ENCODE assay signal across 9 mouse cellular contexts in the genomic region with DNA sequence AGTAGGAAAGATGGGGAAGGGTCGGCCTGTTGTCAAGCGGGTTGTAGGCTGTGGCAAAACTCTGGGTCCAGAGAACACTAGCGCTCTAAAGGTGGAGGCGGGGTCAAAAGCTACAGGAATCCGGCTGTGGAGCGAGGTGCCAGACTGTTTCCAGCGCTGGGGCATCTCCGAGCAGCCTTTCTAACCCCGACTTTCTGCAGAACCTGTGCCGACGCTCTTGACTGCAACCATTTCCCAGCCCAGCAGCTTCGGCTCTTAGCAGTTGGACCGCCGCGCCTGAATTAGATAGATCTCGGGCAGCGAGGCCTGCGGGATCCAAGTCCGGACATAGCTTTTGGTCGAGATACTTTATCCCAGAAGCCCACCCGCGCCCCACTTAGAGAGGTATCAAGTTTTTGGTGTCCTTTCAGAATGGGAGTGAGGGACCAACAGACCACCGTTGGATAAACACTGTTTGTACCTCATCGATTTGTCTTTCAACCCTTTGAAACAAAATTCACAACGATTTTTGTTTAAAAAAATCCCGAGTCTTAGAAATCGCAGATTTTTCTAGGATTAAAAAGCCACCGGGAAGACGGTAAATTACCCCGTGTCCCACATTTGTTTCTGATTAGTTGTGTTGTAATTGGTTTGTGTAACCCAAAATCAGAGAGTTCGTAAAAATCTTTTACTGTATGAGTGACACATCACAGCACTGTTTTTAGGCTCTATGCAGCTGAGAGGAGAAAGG. TPM values are rescaled to one million over a fixed set of nuclear protein-coding genes. Genes with fewer than 3 reads are reported as not detected.
DNase-seq lines count a peak whose midpoint lies in the region; ATAC-seq and TF ChIP-seq lines count a peak whose summit lies in the region.
"Had no signal": no experiment of that assay in that cellular context is flagged by ENCODE, and none has a peak within 500 bp of the region (broad histone marks: within the 10 kb centered on the region; RNA-seq: fewer than 3 reads in every experiment).

No protein-coding gene starts in this region.

- peaks cover 20% of the 10 kb centered on the region for H3K4me1 ChIP-seq in liver, embryonic 12.5 days
- H3K4me1 ChIP-seq in liver, postnatal 0 days (ENCODE audit: insufficient read depth): peaks cover 27% of the 10 kb centered on the region
- peaks cover 16% of the 10 kb centered on the region; the same call in 1 of the 2 replicates for H3K4me1 ChIP-seq in embryonic facial prominence, embryonic 12.5 days
- peaks cover 26% of the 10 kb centered on the region for H3K4me1 ChIP-seq in hindbrain, embryonic 15.5 days (replicated peaks)
- H3K4me1 ChIP-seq in midbrain, embryonic 14.5 days (ENCODE audit: control insufficient read depth, insufficient read depth, low read length): peaks cover 9% of the 10 kb centered on the region

- TF ChIP-seq CTCF in liver, postnatal 0 days (IDR thresholded peaks at IDR 0.05; ENCODE audit: low read depth): no peak

- peak overlapping the region; percentile 49; the same call in 1 of the 2 replicates for H3K4me3 ChIP-seq in liver, embryonic 12.5 days
- no peak overlapping the region for H3K4me3 ChIP-seq in liver, postnatal 0 days (ENCODE audit: low read depth, low read length)
- peak overlapping the region; percentile 42 for H3K4me3 ChIP-seq in embryonic facial prominence, embryonic 12.5 days
- no peak overlapping the region for H3K4me3 ChIP-seq in hindbrain, embryonic 15.5 days
- peak overlapping the region; percentile 36 for H3K4me3 ChIP-seq in midbrain, embryonic 14.5 days (replicated peaks; ENCODE audit: low read depth, low read length)

- H3K4me2 ChIP-seq in liver, embryonic 12.5 days: peak overlapping the region; percentile 69
- H3K4me2 ChIP-seq in liver, postnatal 0 days (ENCODE audit: low read depth, low read length): no peak overlapping the region
- H3K4me2 ChIP-seq in embryonic facial prominence, embryonic 12.5 days (replicated peaks): peak overlapping the region; percentile 65
- peak overlapping the region; percentile 63; the same call in 1 of the 2 replicates for H3K4me2 ChIP-seq in hindbrain, embryonic 15.5 days
- H3K4me2 ChIP-seq in midbrain, embryonic 14.5 days (ENCODE audit: low read length): peak overlapping the region; percentile 59

- no peak for TF ChIP-seq EP300 in liver, postnatal 0 days (IDR thresholded peaks at IDR 0.05; ENCODE audit: low read depth)

- H3K27ac ChIP-seq in liver, embryonic 12.5 days: no peak overlapping the region
- H3K27ac ChIP-seq in liver, postnatal 0 days (ENCODE audit: low read depth): no peak overlapping the region
- H3K27ac ChIP-seq in embryonic facial prominence, embryonic 12.5 days: no peak overlapping the region
- no peak overlapping the region for H3K27ac ChIP-seq in hindbrain, embryonic 15.5 days (replicated peaks)
- H3K27ac ChIP-seq in midbrain, embryonic 14.5 days (replicated peaks; ENCODE audit: low read depth, low read length): no peak overlapping the region

- 3% methylated on average over 31 of the region's 31 CpGs for WGBS in liver, embryonic 12.5 days (ENCODE audit: insufficient replicate concordance)
- 3% methylated on average over 31 of the region's 31 CpGs for WGBS in liver, postnatal 0 days (ENCODE audit: insufficient replicate concordance)
- under 1% methylated on average over 31 of the region's 31 CpGs for WGBS in embryonic facial prominence, embryonic 12.5 days
- 1% methylated on average over 31 of the region's 31 CpGs for WGBS in hindbrain, embryonic 15.5 days
- 2% methylated on average over 31 of the region's 31 CpGs for WGBS in midbrain, embryonic 14.5 days

- H3K27me3 ChIP-seq in liver, embryonic 12.5 days (replicated peaks): peaks cover 96% of the 10 kb centered on the region
- H3K27me3 ChIP-seq in liver, postnatal 0 days (ENCODE audit: insufficient read depth, low read length): peaks cover 82% of the 10 kb centered on the region
- peaks cover 62% of the 10 kb centered on the region for H3K27me3 ChIP-seq in embryonic facial prominence, embryonic 12.5 days
- H3K27me3 ChIP-seq in hindbrain, embryonic 15.5 days: peaks cover 62% of the 10 kb centered on the region
- peaks cover 82% of the 10 kb centered on the region for H3K27me3 ChIP-seq in midbrain, embryonic 14.5 days (ENCODE audit: control insufficient read depth, insufficient read depth, low read length)

- DNase-seq in liver, postnatal 0 days: no peak
- DNase-seq in midbrain, embryonic 14.5 days: peak; percentile 50
- DNase-seq in adrenal gland, postnatal 4 days (ENCODE audit: low spot score in 2 of 2): no peak
- DNase-seq in lung, postnatal 25 days (ENCODE audit: low spot score): no peak
- no peak for DNase-seq in gastrocnemius, postnatal 10 days

- H3K9ac ChIP-seq in liver, embryonic 12.5 days: no peak overlapping the region
- no peak overlapping the region for H3K9ac ChIP-seq in liver, postnatal 0 days (replicated peaks)
- peak overlapping the region; percentile 53; the same call in 1 of the 2 replicates for H3K9ac ChIP-seq in embryonic facial prominence, embryonic 12.5 days
- no peak overlapping the region for H3K9ac ChIP-seq in hindbrain, embryonic 15.5 days
- H3K9ac ChIP-seq in midbrain, embryonic 14.5 days (replicated peaks; ENCODE audit: low read length): no peak overlapping the region

- no peaks in the 10 kb centered on the region for H3K36me3 ChIP-seq in liver, embryonic 12.5 days
- H3K36me3 ChIP-seq in liver, postnatal 0 days (replicated peaks; ENCODE audit: insufficient read depth, low read length): no peaks in the 10 kb centered on the region
- H3K36me3 ChIP-seq in embryonic facial prominence, embryonic 12.5 days: no peaks in the 10 kb centered on the region
- H3K36me3 ChIP-seq in hindbrain, embryonic 15.5 days: no peaks in the 10 kb centered on the region
- H3K36me3 ChIP-seq in midbrain, embryonic 14.5 days (ENCODE audit: control insufficient read depth, insufficient read depth, low read length): no peaks in the 10 kb centered on the region

- no peak for ATAC-seq in liver, embryonic 12.5 days
- ATAC-seq in liver, postnatal 0 days: no peak
- ATAC-seq in embryonic facial prominence, embryonic 12.5 days (ENCODE audit: insufficient number of reproducible peaks, insufficient read depth, low FRiP score, low TSS enrichment): no peak
- ATAC-seq in hindbrain, embryonic 15.5 days (ENCODE audit: low FRiP score, low read depth): no peak
- no peak for ATAC-seq in midbrain, embryonic 14.5 days (ENCODE audit: low FRiP score, low TSS enrichment)

- H3K9me3 ChIP-seq in liver, embryonic 12.5 days (replicated peaks): no peaks in the 10 kb centered on the region
- no peaks in the 10 kb centered on the region for H3K9me3 ChIP-seq in liver, postnatal 0 days (ENCODE audit: low read length)
- no peaks in the 10 kb centered on the region for H3K9me3 ChIP-seq in embryonic facial prominence, embryonic 12.5 days
- H3K9me3 ChIP-seq in hindbrain, embryonic 15.5 days: no peaks in the 10 kb centered on the region
- no peaks in the 10 kb centered on the region for H3K9me3 ChIP-seq in midbrain, embryonic 14.5 days (ENCODE audit: control insufficient read depth, low read length)

RNA-seq across cellular contexts. Expression of gene Isl2, which starts 1.4 kb away (rescaled TPM):
- 0.50 and 1.3 TPM in 2 replicates for polyA plus RNA-seq in liver, embryonic 12.5 days (2016; fragmentation: Nextera tagmentation; extraction: Ambion mirVana)
- polyA plus RNA-seq in liver, postnatal 0 days (2015; fragmentation: Nextera tagmentation; extraction: Ambion mirVana): not detected in 2 replicates
- 20.8 and 27.8 TPM in 2 replicates for polyA plus RNA-seq in embryonic facial prominence, embryonic 12.5 days (2016; fragmentation: Nextera tagmentation; extraction: Ambion mirVana)
- polyA plus RNA-seq in hindbrain, embryonic 15.5 days (2015; fragmentation: Nextera tagmentation; extraction: Ambion mirVana): 4.2 and 6.4 TPM in 2 replicates
- 3.6 and 4.2 TPM in 2 replicates for polyA plus RNA-seq in midbrain, embryonic 14.5 days (2014; fragmentation: Nextera tagmentation; extraction: Ambion mirVana)
- total RNA-seq in adrenal gland, postnatal 4 days (2021): not detected
- not detected for total RNA-seq in gastrocnemius, postnatal 10 days (2021)
- polyA plus RNA-seq: gonadal fat pad, adult 2 months had no signal

RNA-seq across cellular contexts. Expression of gene Etfa, which starts 27.8 kb away (rescaled TPM):
- polyA plus RNA-seq in liver, embryonic 12.5 days (2016; fragmentation: Nextera tagmentation; extraction: Ambion mirVana): 164 and 175 TPM in 2 replicates
- 466 and 477 TPM in 2 replicates for polyA plus RNA-seq in liver, postnatal 0 days (2015; fragmentation: Nextera tagmentation; extraction: Ambion mirVana)
- 171 and 174 TPM in 2 replicates for polyA plus RNA-seq in embryonic facial prominence, embryonic 12.5 days (2016; fragmentation: Nextera tagmentation; extraction: Ambion mirVana)
- 98.3 and 99.8 TPM in 2 replicates for polyA plus RNA-seq in hindbrain, embryonic 15.5 days (2015; fragmentation: Nextera tagmentation; extraction: Ambion mirVana)
- 75.6 and 94.1 TPM in 2 replicates for polyA plus RNA-seq in midbrain, embryonic 14.5 days (2014; fragmentation: Nextera tagmentation; extraction: Ambion mirVana)
- 100 to 1,000 TPM; 408 to 465 TPM for total RNA-seq in adrenal gland, postnatal 4 days (2021)
- 100 to 1,000 TPM; 216 to 261 TPM for total RNA-seq in gastrocnemius, postnatal 10 days (2021)

Comparison
In these comparisons a context has a peak if more than half of its experiments do, and no peak if none do; other contexts are left out.
1. H3K4me3 ChIP-seq: peak in liver, embryonic 12.5 days (single experiment), embryonic facial prominence, embryonic 12.5 days (single experiment) and midbrain, embryonic 14.5 days (single experiment); none in liver, postnatal 0 days (single experiment) and hindbrain, embryonic 15.5 days (single experiment).